Mouse (Mus musculus): Measurements from ENCODE around the gene Ptpru. TPM values are rescaled to one million over a fixed set of nuclear protein-coding genes. Genes with fewer than 3 reads are reported as not detected.
"Not testable (repeated sequence)": the region's sequence is repeated elsewhere in the genome, so short reads cannot be mapped to it uniquely, and the experiment has no call there.

Gene Ptpru
- total RNA-seq, 1 experiment from 2014 or later: not detected

DNA sequence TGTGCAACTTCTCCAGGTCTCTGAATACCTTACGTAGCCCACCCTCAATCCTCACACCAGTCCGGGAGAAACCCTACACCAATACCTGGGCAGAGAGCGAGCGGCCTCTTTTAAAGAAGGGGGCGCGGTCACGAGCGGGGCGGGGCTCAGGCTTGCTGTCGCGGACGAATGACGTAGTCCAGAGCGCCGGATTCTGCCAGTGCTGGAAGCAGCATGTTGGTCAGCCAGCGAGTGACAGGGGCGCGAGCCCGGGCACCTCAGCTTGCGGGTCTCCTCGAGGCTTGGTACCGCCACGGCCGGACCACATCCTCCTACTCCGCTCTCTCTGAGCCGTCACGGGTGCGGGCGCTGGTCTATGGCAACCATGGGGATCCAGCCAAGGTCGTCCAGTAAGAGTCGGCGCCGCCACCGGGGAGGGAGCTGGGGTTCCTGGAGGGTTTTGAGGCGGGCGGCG, 5.2 kb upstream of the Ptpru start, which contains the start of gene Mecr:
Gene Mecr (plus strand): TSS at position 181 of the 454 bp plus-strand sequence.
- ATAC-seq (replicated peaks; ENCODE audit: insufficient number of reproducible peaks, low FRiP score, low TSS enrichment, poor library complexity, severe bottlenecking): peak; percentile 91

DNA sequence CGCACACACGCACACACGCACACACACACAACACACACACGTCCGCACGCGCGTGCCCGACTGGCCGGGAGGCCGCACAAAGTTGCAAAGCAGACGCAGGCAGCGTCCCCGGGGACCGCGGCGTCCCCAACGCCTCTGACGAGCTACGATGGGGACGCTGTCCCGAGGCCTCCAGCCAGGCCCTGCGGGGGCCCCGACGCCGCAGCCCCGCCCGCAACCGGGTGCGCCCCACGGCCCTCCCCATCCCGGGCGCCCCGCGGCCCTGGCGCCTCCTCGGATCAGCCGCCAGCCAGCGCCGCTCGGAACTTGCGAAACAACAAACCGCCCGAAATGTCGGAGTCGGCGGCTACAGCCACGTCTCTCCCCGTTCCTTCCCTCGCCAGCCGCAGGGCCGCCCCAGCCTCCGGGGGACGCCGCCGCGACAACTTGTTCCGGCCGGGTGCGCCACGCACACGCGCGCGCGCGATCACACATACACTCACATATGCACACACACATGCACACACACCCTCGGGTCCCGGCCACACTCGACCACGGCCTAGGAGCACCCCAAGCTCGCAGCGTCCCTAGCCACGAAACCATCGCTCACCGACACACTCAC, 1.1 kb downstream of the Ptpru start:
- no peak for ATAC-seq (replicated peaks; ENCODE audit: insufficient number of reproducible peaks, low FRiP score, low TSS enrichment, poor library complexity, severe bottlenecking)

DNA sequence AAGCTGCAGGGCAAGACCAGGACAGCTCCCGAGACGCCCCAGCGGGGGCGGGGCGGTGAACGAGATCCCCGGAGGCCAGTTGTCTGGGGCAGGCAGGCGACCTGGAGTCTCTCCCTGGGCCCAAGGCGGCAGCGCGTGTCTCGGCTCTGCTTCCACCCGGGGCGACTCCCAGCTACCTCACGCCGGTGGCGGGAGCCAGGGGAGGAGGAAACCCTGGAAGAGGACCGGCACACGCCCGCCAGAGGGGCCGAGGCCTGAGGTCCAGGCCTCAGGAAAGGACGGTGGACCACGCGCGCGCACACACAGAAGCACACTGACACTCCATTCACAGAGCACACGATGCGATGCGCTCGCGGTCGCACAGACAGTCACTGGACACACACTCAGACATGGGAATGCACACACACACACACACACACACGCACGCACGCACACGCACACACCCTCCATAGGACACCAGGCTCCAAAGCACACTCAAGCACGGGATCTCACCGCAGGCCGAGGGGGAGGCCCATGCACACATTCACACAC, 1.7 kb downstream of the Ptpru start:
- no peak for ATAC-seq (replicated peaks; ENCODE audit: insufficient number of reproducible peaks, low FRiP score, low TSS enrichment, poor library complexity, severe bottlenecking)

DNA sequence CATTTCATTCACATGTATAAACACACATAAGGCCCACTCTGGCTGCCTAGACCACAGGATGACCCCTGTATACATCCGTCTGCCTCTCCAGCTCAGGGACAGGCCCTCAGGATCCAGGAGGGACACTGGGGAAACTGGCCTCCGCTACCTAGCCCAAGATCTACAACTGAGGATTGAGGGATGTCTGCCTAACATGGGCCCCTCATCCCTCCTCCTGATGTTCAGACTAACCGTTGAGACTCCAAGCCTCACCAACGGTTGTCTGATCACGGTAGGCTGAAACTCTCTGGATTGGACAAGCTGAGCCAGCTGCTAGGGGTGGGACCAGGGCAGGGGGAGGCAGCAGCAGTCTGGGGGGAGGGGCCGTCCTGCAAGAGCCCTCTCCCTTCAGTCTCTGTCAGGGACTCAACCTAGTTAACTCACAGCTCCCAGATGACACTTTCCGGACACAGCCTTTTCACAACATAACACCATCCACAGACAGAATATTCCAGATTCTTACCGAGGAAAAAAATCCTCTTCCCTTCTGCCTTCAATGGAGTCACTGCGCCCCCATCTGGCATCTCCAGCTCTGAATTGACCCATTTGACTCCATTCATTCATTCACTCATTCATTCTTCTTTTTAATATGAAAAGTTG, 4.0 kb downstream of the Ptpru start:
- no peak for ATAC-seq (replicated peaks; ENCODE audit: insufficient number of reproducible peaks, low FRiP score, low TSS enrichment, poor library complexity, severe bottlenecking)

DNA sequence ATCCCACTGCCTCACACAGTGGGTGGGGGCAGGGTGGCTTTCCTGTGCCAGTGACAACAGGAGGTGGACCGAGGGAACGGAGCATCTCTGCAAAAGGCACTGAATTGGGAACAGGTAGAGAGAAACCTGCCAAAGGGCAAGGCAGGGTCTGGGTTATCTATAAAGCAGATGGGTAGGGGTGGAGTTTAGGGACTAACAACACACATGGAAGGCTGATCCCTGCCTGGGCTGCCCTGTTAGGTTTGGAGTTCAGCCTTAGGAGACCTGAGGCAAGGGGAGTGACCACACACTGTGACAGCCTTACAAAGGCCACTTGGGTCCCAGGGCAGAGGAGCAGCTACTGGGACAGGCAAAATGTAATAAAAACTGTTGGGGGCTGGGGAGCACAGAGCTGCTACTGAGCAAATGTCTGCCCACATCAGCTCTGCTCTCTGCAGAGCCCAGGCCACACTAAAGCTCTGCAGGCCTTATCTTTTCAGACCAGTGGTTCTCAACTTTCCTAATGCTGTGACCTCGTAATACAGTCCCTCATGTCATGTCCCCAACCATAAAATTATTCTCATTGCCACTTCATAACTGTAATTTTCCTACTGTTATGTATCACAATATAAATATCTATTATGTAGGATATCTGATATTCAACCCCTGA, 5.2 kb downstream of the Ptpru start:
- no peak for ATAC-seq (replicated peaks; ENCODE audit: insufficient number of reproducible peaks, low FRiP score, low TSS enrichment, poor library complexity, severe bottlenecking)

DNA sequence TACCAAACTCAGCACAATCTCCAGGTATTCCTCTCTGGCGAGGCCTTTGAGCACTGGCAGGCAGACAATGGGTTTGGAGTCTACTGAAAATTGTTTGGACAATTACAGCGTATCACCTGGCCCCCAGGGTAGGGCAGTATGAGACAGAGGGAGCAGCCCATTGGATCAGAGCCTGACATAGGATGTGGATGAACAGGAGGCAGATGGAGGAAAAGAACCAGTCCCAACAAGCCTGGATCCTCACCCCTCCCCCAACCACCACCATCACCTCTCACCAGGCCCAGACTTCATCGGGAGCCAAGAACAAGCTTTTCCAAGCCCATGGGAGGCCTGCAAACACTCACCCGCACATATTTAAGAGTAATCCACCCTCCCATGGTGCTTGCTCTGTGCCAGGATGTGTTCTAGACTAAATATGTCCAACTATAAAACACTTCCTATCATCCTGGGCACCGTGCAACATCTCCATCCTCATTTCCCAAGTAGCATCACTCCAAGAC, 6.5 kb downstream of the Ptpru start:
- no peak for ATAC-seq (replicated peaks; ENCODE audit: insufficient number of reproducible peaks, low FRiP score, low TSS enrichment, poor library complexity, severe bottlenecking)

DNA sequence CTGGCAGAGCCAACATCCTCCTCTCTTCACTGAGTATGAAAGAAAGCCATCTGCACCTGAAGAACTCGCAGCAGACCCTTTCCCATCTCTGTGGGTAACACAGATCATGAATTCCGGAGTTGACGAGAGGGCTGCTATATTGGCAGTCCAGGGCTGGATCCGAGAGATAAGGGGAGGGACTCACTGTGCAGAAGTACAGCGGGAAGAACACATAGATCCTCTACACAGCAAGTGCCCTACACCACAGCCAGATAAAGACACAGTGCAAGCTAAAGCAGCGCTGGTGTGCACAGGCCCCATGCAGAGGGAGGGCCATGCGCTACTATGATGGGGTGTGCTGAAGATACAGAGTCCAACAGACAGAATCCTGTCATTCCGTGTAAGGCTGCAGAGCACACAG, 9.0 kb downstream of the Ptpru start:
- ATAC-seq (replicated peaks; ENCODE audit: insufficient number of reproducible peaks, low FRiP score, low TSS enrichment, poor library complexity, severe bottlenecking): no peak

DNA sequence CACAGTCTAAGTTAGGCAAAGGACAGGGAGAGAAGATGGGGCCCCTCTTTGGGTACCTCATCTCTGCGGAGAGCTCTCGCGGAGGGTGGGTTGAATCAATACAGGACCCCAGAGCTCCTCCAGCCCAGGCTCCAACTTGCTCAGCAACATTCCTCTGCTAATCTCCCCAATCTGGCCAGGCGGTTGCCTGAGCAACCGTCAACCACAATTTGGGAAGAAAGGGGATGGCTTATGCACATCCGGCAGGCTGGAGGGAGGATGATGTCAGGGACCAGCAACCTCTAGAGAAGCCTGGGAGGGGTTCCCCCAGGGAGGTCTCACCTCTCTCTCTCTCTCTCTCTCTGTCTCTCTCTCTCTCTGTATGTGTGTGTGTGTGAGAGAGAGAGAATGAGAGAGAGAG, 11.2 kb downstream of the Ptpru start:
- no peak for ATAC-seq (replicated peaks; ENCODE audit: insufficient number of reproducible peaks, low FRiP score, low TSS enrichment, poor library complexity, severe bottlenecking)

DNA sequence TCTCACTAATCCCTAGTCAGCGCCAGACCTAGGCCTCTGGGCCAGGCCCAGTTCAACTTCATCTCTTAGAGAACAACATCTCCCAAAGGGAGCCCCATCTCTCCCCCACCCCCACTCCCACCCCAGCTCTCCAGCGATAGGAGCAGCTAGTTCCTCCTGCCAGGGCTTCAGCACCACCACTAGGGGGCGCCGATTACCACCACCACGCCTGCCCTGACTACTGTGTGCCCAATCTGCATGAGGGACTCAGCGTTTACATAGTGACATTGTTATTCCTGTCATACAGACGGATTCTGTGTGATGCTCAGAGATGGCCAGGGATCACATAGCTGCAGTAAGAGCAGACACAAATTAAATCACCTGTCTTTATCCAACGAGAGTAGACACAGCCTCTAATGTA, 12.3 kb downstream of the Ptpru start:
- peak; percentile 66 for ATAC-seq (replicated peaks; ENCODE audit: insufficient number of reproducible peaks, low FRiP score, low TSS enrichment, poor library complexity, severe bottlenecking)

DNA sequence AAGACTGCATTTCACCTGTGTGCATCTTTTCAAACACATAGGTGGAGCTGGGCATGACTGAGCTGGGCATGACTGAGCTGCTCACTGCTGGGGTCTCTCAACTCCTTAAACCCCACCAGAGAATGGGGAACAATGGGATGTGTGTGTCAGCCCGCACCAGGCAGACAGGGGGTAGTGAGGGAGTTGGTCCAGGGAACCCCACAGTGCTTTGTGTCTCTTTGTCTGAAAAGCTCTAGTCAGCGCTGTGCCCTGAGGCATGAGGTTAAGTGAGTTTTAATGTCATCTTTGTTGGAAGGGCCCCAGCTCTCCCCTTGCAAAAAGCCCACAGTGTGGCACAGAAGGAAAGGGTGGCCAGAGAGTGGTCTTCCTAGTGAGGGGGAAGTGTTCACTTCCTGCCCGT, 13.1 kb downstream of the Ptpru start:
- ATAC-seq (replicated peaks; ENCODE audit: insufficient number of reproducible peaks, low FRiP score, low TSS enrichment, poor library complexity, severe bottlenecking): no peak

DNA sequence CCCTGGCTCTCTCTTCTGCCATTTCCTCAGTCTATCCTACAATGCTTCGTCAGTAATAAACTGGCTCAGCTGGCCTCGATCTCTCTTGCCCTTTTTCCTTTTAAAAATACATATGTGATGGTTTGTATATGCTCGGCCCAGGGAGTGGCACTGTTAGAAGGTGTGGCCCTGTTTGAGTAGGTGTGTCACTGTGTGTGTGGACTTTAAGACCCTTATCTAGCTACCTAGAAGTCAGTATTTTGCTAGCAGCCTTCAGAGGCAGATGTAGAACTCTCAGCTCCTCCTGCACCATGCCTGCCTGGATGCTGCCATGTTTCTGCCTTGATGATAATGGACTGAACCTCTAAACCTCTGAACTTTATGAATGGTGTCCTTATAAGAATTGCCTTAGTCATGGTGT, 15.5 kb downstream of the Ptpru start:
- ATAC-seq (replicated peaks; ENCODE audit: insufficient number of reproducible peaks, low FRiP score, low TSS enrichment, poor library complexity, severe bottlenecking): no peak

DNA sequence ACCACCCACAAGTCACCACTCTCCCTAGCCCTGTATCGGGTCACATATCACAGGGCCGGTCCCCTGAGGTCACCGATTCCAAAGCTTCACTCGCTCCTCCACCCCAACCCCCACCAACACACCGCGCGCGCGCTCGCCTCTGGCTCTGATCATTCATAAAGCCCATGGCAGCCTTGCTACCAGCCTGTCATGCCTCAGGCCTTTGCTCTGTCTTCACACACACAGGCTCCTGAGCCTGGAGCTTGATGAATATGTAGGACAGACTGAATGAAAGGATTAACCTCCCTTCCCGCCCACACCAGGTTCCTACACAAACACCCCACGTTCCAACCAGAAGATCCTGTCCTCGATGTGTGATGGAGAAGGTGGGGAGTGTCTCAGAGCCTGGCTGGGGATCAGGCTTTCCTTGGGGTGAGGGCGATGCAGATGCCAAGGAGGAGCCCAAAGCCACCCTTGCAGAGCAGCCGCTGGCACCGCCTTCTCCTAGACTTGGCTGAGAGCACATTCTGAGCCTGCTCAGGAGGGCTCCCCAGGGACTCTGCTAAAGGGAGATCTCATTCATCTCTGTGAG, 16.8 kb downstream of the Ptpru start:
- no peak for ATAC-seq (replicated peaks; ENCODE audit: insufficient number of reproducible peaks, low FRiP score, low TSS enrichment, poor library complexity, severe bottlenecking)

DNA sequence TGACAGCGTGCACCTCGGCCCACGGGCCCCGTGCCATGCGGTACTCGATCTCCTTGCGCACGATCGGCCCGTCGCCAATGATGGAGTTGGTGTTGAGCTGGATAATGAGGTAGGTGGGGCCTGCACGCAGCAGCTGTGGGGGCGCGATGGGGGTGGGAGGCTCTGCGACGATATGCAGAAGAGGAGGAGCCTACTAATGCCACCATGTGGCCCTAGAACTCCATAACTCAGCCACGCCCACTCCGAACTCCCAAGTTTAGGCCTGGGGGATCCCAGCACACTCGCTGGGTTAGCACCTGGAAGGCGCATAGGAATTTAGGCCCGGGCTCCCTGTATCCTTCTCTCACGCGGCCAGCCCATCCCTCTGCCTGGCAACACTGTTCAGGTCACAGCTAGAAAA, 19.2 kb downstream of the Ptpru start:
- no peak for ATAC-seq (replicated peaks; ENCODE audit: insufficient number of reproducible peaks, low FRiP score, low TSS enrichment, poor library complexity, severe bottlenecking)

DNA sequence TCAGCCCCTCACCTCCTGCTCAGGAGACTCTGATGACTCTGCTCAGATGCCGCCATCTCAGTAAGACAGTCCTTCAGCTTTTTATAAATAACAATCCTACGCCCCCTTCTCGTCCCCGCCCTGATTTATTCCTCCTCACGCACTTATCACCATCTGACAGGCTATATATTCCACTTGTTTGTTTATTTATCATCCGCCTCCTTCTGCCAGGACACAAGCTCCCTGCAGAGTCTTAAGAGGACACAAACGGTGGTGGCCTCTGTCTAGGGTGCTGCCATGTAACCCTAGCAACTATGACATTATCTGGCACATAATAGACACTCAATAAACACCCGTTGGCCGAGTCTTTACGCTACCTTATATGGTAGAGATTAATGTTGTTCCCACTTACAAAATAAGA, 22.3 kb downstream of the Ptpru start:
- ATAC-seq (replicated peaks; ENCODE audit: insufficient number of reproducible peaks, low FRiP score, low TSS enrichment, poor library complexity, severe bottlenecking): no peak

DNA sequence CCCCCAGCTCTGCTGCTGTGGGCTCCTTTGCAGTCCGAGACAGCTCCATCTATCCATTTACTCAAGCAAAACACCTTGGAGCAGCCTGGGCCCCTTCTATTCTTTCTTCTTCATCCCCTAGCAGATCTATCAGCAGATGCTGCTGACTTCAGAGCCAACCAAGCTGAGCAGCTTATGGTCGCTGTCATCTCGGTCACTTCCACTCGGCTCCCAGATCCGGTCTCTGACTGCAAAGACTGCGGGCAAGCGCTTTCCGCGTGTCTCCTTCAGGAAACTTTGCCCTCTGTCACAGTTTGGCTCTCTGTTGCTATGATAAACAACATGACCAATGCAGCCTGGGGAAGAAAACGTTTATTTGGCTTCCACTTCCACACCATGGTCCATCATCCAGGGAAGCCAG, 23.2 kb downstream of the Ptpru start:
- ATAC-seq (replicated peaks; ENCODE audit: insufficient number of reproducible peaks, low FRiP score, low TSS enrichment, poor library complexity, severe bottlenecking): no peak

DNA sequence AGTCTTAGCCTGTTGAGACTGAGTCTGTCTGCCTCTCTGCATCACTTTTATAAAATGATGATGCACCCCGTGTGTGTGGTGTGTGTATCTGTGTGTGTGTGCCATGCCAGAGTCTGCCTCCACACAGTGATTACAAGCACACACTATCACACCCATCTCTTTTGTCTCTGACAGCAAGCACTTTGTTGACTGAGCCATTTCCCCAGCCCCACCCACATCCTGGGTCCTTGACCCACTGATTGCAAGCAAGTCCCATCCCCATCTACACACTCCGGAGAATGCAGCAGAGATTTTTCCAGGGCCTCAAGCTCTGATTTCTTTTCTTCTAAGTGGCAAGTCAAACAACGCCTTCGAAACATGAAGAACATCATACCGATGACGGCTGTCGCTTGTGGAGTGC, 24.3 kb downstream of the Ptpru start:
- ATAC-seq (replicated peaks; ENCODE audit: insufficient number of reproducible peaks, low FRiP score, low TSS enrichment, poor library complexity, severe bottlenecking): no peak

DNA sequence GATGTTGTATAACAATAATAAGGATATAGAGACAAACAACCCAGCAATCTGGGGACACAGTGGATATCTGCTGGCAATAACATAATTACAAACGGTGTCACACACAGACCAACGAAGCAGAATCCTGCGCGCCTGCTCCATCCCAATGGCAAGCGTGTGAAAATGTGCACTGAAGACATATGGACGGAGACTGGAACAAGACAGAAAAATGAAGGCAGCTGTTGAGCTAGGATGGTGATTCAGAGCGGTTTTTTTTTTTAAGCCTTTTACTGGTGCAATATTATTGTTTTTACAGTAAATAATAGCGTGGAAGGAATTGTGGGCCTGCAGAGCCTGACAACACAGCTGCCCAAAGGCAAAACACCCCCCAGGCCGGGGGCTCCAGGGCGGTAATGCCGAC, 25.6 kb downstream of the Ptpru start:
- no peak for ATAC-seq (replicated peaks; ENCODE audit: insufficient number of reproducible peaks, low FRiP score, low TSS enrichment, poor library complexity, severe bottlenecking)

DNA sequence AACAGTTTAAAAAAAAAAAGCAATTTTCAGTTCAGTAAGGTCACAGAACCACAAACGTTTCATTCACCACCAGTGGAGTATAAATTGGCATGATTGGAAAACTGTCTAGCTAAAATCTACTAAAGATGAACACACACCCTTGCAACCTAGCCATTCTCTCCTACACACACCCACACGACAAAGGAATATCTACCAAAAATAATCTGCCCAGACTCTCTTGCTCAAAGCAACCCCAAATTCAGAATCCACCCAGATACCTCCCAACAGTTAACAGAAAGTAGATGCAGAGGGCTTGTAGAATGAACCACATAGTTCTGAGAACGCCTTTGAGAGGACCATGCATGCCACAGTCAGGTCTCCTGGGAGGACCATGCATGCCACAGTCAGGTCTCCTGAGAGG, 32.8 kb downstream of the Ptpru start:
- ATAC-seq (replicated peaks; ENCODE audit: insufficient number of reproducible peaks, low FRiP score, low TSS enrichment, poor library complexity, severe bottlenecking): no peak

DNA sequence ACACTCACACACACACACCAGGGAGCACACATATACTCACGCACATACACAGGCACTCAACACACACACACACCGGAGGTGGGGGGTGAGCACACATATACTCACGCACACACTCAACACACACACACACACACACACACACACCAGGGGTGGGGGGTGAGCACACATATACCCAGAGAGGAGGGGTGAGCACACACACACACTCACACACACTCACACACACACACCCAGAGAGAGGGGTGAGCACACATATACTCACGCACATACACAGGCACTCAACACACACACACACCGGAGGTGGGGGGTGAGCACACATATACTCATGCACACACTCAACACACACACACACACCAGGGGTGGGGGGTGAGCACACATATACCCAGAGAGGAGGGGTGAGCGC, 33.4 kb downstream of the Ptpru start:
- not testable (repeated sequence) for ATAC-seq (replicated peaks; ENCODE audit: insufficient number of reproducible peaks, low FRiP score, low TSS enrichment, poor library complexity, severe bottlenecking)
